Mouse (Mus musculus) CD4-positive, CD25-positive, alpha-beta regulatory T cell, adult 2 months (primary cell): Measurements from ENCODE around the gene 9230112D13Rik.
A peak's percentile ranks its signal among the peaks of the same experiment; 100 is the strongest.

Experiments used
- DNase-seq: peaks from one replicate; pipeline ENCODE4 v3.0.0-alpha.2; 2012; ENCODE audit warnings: low read depth, low spot score

The 9230112D13Rik gene

DNA sequence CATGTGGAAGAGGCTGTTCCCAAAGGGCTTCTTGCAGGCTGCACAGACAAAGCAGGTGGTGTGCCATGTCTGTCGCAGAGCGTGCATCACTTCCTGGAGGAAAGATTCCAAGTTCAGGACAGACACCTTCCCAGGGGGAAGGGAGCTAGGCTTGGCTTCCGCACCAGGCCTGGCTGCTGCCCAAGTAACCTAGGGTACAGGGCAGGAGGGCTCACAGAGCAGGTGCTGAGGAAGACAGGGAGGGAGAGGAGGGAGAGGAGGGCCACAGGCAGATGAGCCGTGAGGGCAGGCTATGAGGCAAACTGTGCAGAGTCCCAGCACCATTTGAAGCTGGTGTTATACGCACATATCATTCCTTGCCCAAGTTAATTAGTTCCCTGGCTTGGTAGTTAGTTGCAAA lies 19.3 kb upstream of the 9230112D13Rik start:
- DNase-seq = no peak

DNA sequence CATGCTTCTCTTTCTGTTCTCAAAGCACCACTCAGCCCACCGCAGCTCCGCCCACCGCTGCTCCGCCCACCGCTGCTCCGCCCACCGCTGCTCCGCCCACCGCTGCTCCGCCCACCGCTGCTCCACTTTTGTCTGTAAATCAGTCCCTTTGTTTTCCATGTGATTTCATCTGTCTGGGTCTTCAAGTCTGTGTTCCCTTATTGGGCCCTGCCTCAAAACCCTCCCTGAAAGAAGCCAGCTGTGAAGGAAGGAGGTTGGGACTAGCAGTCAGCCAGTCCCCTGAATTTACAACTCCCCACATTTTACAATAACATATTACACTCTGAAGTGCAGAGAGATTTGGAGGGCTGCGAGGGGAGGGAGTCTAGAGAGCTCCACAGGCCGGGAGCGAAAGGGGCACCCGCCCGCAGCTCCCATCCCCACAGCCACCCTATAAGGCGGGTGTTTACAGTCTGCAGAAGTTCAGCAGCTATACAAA lies 18.1 kb upstream of the 9230112D13Rik start:
- peak; percentile 19 for DNase-seq

DNA sequence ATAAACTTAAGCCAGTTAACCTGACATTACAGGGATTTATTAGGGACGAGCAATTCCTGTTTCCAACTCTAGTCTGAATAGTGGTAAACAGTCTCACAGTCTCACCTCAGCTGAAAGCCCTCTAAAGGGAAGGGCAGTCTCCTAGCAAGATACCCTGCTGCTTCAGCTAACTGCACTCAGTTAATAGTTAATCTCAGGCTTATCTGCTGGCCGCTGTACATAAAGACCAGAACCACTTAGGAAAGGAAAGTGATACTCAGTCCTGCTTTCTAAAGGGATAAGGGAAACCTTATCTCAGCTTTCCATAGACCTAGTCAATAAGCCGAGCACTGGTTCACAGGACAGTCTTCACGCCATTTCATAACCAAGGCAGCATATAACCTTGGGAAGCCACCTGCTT lies 13.3 kb upstream of the 9230112D13Rik start:
- no peak for DNase-seq

DNA sequence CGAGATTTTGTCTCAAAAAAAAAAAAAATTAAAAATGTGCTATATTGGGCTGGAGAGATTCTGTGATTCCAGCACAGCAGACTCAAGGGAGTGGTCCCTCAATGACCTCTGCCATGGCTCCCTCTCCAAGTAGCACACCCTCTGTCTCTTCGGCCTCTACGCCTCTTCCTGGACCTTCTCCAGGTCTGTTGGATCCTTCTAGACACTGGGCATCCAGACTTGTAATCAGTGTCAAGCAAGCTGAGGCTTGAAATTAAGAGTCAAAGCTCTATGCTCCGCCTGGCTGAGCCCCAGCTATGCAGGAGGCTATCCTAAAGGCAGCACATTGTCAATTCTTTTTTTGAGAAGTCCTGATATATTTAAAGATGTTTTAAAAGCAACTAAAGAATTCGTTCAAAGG lies 10.9 kb upstream of the 9230112D13Rik start:
- DNase-seq = no peak

DNA sequence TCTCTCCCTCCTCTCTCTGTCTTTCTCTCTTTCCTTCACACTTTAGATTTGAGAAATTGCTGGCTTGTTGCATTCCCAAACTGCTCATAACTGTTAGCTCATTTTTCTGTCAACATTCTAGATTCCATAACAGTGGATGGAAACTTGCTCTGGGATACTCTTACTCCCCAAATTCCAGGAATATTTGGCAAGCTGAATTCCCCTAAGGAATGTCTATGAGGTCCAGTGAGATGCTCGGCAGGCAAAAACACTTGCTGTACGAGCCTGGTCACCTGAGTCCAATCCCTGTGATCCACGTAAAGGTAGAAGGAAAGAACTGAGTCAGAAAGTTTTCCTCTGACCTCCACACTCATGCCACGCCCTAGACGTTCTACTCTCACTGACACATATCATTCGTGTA lies 9.9 kb upstream of the 9230112D13Rik start:
- DNase-seq = no peak

DNA sequence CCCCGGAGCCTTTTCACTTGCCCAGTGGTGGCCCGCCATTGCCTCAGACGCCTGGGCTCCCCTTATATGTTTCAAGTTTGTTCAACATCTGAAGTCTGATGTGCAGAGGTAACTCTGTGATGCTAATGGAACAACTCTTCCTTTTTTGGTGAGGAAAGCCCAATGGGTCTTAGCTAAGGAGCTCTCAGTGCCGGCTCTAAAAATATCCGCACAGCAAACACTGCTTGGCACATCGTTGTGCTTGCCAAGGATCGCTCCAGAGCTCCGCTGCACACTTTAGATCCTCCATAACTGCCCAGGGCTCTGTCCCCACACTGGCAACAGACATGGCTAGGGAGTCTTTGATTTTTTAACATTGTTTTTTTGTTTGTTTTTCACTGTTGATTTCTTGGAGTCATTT lies 6.2 kb upstream of the 9230112D13Rik start:
- DNase-seq = no peak

DNA sequence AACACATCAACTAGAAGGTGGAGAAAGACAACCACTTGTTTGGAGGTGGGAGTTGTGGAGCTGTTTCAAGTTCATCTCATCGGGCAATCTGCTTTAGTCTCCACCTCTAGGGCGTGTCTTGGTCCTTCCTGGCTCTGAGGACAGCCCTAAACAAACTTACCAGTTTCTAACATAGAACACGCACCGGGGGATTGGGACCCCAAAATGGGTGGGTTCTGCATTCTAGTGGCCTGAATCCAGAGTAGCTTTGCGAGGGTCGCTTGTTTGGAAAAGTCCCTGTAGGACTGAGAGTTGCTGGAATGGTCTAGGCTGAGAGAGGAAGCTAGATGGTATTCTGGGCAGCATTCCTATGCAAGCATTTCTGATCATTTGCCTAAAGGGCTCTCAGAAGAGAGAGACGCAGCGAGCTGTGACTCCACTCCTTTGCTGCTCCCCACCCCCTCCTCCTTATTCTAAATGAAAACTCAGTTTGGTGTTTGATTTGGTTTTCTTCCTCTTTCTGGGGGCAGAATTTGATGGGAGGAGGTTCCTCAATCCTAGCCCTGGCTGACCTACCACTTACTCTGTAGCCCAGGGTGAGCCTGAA lies 4.5 kb downstream of the 9230112D13Rik start:
- DNase-seq = no peak

DNA sequence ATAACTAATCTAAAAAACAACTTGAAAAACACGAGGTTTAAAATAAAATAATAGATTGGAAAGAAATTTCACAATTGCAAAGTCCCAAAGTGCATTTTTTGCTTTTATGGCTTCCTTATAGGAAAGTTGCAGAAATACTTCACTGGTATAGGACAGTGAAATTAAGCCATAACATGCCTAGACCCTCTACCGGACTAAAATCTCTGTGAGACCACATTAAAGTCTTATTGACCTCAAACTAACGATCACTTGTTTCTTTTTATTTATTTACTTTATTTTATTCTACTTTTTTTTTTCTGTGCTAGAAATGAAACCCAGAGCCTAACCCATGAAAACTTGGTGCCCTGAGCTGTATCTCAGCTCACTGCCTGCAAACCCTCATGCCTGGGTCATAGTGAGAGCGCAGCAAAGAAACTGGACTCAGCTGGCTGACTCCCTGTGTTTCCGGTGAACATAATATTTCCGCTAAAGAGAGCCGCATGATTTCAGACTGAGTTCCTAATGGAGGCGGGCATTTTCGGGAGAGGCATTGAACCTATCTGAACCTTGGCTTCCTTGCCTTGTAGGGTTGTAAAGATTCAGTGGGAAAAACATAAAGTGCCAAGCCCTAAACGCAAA lies 5.5 kb downstream of the 9230112D13Rik start:
- no peak for DNase-seq

DNA sequence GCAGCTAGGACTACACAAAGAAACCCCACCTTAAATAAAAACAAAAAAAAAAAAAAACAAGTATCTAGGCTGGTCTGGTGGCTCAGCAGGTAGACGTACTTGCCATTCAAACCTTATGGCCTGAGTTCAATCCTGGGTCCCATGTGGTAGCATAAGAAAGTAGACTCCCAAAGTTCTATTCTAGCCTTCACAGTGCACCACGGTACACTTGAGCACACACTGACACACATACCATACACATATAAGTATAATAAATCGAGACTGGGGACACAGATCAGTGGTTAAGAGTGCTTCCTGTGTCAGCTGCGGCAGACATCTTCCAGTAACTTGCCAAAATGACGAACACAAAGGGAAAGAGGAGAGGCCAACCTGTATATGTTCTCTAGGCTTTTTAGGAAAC lies 6.7 kb downstream of the 9230112D13Rik start:
- no peak for DNase-seq

DNA sequence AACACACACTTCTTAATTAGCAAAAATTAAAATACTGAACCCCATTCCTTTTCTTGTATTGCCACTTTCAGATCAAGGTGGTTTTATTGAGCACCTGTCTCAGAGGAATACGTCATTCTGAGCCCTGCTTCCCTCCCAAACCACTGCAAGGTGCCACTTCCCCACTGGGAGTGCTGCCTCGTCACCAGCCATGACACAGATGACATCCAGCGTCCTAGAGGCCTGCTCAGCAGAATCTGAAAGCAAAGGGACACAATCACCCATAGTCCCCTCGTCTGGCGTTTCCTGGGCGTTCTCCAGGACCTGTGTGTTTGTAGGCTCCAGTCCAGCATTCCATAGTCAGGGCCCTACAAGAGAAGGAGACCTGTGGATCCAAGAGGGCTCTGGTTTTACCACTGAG lies 8.5 kb downstream of the 9230112D13Rik start:
- no peak for DNase-seq

DNA sequence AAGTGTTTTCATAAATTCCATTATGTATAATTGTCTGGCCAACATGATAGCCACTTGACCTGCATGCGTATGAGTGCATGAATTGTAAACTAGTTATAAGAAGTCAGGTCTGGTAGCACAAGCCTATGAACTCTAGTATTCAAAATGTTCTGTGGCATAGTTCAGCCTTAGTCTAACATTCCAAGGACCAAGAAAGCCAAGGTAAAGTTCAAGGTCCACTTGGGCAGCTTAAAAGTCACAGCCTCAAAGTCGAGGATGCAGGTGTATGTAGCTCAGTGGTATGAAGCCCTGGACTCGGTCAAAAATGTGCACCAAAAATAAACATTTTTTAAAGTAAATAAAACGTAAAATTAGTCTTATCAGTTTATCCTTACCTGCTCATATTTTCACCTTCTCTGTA lies 10.0 kb downstream of the 9230112D13Rik start:
- no peak for DNase-seq

DNA sequence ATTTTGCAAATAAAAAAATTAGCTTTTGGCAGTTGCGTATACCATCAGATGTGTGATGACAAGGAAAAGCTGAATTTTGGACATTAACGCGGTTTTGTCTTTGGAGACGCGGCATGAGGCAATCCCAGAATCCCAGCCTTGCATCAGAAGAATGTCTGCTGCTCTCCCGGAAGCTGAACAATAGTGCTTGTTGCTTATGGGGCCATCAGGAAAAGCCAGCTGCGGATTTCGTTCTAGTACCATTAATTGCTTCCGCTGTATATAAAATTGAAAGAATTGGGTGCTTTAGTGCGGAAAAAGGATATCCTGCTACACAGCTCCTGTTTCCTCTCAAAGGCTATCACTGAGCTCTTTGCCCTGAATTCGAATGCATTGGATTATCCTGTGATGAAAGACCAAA lies 10.7 kb downstream of the 9230112D13Rik start:
- no peak for DNase-seq

DNA sequence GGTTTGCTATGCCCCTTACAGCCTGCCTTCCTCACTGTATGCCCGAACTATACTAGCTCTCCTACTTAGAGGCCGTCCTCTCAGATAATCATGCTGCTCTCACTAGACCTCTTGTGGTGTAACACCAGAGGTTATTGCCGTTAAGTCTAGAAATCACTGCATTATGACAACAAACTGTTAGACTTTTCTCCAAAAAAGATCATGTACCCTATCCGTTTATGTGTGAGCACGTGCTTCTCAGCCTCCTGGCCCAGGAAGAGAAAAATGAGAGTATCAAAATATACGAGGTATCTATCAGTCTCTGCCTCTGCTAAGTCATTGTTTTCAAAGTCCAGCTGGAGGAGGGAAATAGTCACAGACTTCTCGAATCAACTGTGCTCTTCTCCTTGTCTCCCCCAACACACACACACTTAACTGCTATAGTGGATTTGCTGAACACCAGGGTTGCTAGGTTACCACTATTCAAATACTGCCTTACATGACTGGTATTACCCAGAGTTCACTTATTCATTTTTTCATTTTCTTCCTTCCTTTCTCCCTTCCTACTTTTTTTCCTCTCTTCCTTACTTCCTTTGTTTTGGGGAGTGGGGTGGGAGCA lies 13.7 kb downstream of the 9230112D13Rik start:
- no peak for DNase-seq

DNA sequence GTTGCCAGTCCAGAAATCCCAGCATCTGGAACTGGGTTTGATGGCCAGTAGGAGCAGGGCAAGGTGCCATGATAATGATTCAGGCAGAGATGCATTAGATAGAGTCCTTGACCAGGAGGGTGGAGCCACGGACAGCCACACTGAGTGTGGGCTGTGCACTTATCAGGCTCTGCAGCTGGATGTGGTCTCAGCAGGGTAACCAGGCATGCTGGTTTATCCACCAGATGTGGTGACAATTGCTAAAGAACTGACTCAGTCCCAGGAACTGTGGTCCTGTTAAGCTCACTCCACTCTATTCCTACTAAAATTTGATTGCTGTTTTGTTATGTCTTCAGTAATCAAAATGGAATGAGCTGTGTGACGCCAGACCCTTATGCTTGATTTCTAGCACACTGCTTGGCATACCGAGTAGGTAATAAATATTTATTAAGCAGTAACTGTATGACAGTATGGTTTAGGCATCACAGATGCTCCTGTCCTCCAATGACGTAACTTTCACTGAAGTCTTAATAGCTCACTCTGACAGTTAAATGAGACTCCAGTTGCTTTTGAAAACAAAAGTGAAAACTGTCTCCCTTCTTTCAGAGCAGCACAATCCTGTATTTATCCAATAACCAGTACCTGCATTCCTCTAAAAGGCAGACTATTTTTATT lies 14.3 kb downstream of the 9230112D13Rik start:
- DNase-seq = no peak

DNA sequence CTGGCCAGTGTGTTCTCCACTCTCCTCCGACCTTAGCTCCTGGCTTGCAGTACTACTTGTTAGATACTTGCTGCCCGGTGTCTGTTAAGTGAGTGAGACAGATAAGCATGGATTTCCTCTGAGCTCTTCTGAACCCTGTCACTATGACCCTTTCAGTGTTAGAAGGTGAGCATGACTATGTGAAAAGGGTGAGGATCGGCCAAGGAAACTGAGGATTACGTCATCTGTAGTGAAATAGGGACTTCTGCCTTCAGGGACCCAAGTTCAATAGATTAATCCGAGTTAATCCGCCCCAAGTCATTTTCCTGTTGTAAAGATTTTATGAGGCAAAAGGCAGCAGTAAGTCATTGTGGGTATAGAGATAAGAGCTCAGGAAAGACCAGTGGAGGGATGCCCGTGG lies 17.3 kb downstream of the 9230112D13Rik start:
- no peak for DNase-seq

DNA sequence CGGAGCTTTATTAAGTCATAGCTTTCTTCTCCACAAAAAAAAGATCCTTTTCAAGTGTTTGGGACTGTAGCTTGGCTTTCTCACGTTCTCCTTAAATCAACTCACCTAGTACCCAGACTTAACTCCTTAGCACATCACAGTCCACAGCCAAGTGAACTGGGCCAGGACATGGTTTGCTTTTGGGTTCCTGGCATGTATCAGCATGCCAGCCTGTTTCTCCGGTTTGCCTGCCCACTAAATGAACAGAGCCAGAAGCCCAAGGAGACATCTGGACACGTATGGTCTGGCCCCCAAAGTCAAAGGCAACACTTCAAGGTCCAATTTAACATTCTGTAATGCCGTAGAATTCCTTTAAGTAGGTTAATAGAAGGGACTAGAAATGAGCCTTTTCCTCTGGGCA lies 18.2 kb downstream of the 9230112D13Rik start:
- no peak for DNase-seq

DNA sequence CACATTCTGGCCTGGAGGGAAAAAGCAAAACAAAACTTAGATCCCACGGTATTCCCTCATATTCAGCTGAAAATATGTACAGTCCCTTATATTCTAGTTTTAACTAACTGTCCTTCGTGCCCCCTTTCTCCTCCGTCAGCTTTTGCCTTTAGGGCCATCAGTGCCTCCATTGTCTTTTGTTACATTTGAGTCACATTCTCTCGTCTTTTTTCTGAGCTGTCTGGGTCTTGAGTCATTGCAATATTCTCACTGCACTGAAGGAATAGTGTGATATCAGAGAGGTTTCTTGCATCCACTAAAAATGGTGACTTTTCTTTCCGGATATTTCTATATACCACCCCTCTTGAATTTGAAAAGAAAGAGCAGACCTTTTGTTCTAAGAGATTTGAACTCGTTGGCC lies 18.8 kb downstream of the 9230112D13Rik start:
- DNase-seq = no peak

DNA sequence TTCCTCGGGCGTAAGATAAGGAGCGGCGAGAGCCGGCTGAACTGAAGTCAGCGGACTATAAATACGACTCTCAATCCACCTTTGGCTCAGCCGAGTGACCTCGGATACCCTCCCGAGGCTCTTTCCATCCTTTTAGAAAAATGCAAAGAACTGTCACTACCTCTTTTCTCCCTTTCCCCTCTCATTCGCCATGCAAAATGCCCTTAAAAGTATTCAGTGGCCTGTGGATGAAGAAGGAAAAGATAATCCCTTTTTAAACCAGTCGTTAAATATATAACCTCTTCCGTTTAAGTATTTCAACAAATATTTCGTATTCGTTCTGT lies 19.3 kb downstream of the 9230112D13Rik start, which contains the start of gene Bmpr1a:
Bmpr1a (minus strand) TSS at position 17 of the 323 bp plus-strand sequence.
- no peak for DNase-seq

DNA sequence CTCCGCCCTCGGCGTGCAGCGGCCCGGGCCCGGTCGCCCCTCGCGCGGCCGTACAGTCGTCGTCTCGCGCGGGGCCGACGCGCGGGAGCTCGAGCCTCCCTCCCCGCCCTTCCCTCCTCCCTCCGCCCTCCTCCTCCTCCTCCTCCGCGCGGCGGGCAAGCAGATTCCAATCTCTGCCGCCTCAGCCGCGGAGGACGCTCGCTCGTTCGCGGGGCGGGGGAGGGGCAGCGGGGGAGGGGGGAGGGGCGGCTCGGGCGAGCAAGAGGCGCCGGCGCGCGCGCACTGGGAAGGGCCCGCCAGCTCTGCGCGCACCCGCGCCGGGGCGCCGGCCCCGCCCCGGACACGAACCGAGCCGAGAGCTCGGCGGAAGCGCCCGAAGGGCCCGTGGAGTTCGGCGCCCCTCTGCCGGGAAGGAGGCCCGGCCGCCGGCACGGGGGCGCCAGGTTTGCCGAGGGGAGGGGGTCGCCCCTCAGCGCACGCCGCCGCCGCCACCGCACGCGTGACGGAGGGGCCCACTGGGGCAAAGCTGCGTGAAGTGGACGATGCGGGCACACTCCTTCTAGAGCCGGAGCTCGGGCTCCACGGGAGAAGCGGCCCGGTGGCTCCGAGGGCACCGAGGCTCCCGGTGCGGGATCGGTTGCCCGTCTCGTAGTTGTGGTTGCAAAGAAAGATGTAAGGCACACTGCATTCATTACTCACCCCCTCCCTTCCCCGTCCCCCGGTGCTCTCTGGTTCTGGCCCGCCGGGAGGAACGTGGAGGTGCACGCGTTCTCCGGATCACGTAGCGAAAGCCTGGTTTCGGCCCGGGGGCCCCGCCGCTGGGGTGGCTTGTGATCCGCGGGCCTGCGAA lies 19.9 kb downstream of the 9230112D13Rik start:
- peak; percentile 85 for DNase-seq

DNA sequence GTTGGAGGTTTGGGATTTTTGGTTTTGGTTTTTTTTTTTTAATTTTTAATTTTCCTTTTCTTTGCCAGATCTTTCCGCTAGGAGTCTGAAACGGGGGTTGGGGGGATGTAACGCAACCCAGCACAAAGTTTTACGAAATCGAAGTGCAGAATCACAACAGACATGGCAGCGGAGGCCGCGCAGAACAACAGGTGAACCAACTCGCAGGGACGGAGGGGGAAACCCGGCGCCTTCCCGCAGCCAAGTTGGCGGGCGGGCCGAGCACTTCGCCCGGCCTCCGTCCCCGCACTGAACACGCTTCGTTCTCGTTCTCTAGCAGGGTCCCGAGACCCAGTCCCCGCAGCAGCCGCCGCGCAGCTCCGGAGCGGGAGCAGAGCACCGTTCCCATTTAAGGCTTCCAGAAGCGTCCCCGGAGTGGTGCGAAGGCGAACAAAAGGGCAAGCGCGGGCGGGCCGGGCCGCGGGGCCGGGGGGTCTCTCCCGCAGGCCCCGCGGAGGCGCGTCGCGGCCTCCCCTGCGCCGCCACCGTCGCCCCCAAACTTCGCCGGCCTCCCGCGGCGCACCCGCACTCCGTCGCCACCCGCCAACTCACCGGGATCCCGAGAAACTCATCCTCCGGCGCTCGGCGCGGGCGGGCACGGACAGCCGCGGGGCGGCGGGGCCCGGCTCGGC lies 20.7 kb downstream of the 9230112D13Rik start:
- DNase-seq = peak; percentile 58

DNA sequence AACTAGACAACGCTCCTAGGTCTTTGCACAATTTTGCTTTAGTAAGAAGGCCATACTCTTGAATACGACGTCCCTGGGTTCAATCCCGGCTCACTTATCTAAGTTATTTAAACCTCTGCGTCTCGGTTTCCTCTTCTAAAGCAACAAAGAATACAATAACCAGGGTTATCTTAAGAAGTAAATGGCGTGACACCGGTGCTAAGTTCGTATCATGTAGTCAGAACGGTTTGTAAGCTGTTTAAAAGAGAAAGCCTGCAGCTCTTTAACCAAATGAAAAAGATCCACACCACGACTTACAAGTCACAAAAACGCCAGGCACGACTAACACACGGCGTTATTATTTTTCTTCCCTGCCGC lies 21.2 kb downstream of the 9230112D13Rik start:
- peak; percentile 30 for DNase-seq
